Mouse (Mus musculus): Measurements from ENCODE around the gene Sin3a. TPM values are rescaled to one million over a fixed set of nuclear protein-coding genes. Genes with fewer than 3 reads are reported as not detected.
A peak's percentile ranks its signal among the peaks of the same experiment; 100 is the strongest.

Gene Sin3a
- total RNA-seq, 2 experiments from 2014 or later = 38.8 to 47.5 TPM

DNA sequence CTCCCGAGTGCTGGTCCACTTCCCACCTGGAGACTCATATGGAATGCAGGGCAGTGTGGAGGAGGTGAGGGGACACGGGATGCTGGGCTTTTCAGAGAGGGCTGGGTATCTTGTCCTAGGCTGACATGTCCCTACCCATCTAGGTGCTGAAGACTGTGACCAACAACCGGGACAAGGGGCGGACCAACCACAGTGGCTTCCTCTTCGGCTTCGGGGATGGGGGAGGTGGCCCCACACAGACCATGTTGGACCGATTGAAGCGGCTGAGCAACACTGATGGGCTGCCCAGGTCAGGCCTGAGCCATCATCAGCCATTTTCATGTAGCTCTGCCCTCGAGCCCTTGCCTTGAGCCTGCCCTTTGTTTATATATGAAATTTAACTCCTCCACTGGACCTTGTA is 65.9 kb downstream of the Sin3a start:
- intact Hi-C loops (cut with DNase I) = no loop called here
- Histone ChIP-seq H3K4me3 (no peak overlapping the region), H3K27ac (no peak overlapping the region)
- no peak for DNase-seq (ENCODE audit: extremely low spot score in 1 of 2, low spot score in 2 of 2)
- no peak for TF ChIP-seq CTCF (IDR thresholded peaks at IDR 0.05)

DNA sequence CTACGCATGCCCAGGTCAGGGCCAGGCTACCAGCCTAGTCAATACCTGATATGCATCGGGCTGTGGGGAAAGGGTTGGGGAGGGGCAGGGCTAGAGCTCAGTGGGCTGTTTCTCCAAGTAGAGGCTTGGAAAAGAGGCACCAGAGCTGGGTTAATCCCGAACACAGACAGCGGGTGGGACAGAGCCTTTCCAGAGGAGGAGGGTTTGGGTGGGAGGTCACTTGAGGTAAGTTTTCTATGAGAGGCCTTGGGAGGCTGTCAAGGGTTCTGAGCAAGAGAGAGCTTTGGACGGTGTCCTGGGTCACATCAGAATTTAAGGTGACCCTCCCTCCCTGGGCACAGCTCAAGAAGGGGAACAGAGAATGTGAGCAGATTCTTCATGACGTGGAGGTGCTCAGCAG is 66.7 kb downstream of the Sin3a start:
- TF ChIP-seq CTCF (IDR thresholded peaks at IDR 0.05) = no peak
- Histone ChIP-seq H3K27ac (no peak overlapping the region), H3K4me3 (no peak overlapping the region)
- DNase-seq (ENCODE audit: extremely low spot score in 1 of 2, low spot score in 2 of 2) = no peak
- intact Hi-C loops (cut with DNase I) = no loop called here

DNA sequence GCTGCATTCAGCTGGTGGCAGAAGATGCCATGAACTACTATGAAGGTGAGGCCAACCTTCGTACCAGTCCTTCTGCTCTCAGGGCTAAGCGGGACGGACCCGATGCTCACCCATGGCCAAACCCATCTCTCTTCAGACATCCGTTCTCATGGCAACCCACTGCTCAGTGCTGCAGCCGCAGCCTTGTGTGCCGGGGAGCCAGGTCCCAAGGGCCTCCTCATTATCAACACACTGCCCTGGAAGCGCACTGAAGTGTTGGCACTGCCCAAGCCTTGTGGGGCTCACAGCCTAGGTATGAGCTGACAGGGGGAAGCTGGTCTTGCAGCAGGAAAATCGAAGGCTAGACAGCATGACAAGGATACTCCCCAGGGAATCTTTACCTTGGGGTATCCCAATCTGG is 67.3 kb downstream of the Sin3a start:
- no peak overlapping the region for H3K4me3 ChIP-seq
- DNase-seq (ENCODE audit: extremely low spot score in 1 of 2, low spot score in 2 of 2) = no peak
- no peak for TF ChIP-seq CTCF (IDR thresholded peaks at IDR 0.05)
- no peak overlapping the region for H3K27ac ChIP-seq
- intact Hi-C loops (cut with DNase I) = no loop called here

DNA sequence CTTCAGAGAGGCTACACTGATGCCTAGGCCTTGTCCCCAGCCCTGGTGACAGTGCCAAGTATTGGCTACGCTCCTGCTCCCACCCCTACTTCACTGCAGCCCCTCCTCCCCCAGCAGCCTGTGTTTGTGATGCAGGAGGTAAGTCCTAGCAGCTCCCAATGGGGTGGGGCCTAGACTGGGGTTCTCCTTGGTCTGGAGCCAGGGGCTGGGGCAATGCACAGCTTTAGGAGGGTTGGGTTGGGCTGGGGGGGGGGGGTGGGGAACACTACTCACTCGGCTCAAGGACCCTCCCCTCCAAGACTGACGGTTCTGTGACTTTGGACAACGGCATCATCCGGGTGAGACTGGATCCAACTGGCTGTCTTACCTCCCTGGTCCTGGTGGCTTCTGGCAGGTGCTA is 67.7 kb downstream of the Sin3a start:
- no peak for TF ChIP-seq CTCF (IDR thresholded peaks at IDR 0.05)
- H3K4me3 ChIP-seq = no peak overlapping the region
- intact Hi-C loops (cut with DNase I) = no loop called here
- DNase-seq (ENCODE audit: extremely low spot score in 1 of 2, low spot score in 2 of 2) = no peak
- no peak overlapping the region for H3K27ac ChIP-seq

DNA sequence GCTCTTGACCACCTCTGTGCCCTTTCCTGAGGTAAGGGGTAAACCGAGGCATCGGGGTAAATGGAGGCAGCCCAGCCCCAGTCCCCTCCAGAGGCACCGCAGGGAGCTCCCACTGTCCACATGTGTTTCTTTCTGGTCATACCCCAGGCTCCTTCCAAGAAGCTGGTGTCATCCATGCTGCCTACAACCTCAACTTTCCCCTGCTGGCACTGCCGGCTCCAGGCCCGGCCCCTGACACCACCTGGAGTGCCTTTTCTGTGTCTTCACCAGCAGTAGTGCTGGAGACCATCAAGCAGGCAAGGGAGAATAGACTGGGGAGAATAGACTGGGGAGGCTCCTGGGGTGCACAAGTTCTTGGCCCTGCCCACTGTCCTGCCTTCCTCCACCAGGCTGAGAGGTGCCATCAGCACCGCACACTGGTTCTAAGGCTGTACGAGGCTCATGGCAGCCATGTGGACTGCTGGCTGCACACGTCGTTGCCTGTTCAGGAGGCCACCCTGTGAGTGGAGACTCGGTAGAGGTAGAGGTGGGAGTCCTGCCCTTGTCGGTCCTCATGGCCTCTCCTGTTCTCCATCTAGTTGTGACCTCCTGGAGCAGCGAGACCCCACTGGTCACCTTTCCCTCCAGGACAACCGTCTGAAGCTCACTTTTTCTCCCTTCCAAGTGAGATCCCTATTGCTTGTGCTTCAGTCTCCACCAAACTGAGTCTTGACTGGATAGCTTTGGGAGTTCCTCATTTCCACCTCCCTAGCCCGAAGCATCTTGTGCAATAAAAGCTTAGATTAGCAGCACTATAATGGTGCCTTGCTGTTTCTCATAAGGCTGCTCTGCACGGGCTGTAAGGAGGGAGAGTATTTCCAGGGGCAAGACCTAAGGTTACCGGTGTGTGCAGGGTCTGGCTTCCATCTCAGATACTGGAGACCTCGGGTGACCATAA is 69.8 kb downstream of the Sin3a start:
- intact Hi-C loops (cut with DNase I) = no loop called here

DNA sequence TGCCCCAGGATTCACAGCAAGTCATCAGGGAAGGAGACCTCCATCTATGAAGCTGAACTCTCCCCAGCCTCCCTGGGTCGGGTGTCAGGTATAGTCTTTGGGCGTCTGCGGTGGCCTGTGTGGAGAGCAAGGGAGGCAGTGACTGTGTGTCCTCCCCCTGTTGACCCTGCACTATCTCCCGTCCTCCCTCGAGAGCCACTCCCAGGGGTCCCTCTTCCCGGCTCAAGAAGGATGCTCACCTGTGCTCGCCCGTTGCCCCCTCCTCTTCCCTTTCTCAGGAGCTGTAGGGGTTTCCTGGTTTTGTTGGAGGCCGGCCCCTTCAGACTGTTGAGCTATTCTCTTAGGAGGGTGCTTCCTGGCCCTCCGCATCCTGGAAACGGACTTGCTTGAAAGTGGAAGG is 71.4 kb downstream of the Sin3a start:
- intact Hi-C loops (cut with DNase I) = no loop called here
- Histone ChIP-seq H3K4me3 (no peak overlapping the region), H3K27ac (no peak overlapping the region)
- DNase-seq (ENCODE audit: extremely low spot score in 1 of 2, low spot score in 2 of 2) = no peak
- TF ChIP-seq CTCF (IDR thresholded peaks at IDR 0.05) = no peak

More for the DNA sequence above, 69.8 kb downstream of the Sin3a start:
- TF ChIP-seq CTCF (IDR thresholded peaks at IDR 0.05) = no peak
- no peak for DNase-seq (ENCODE audit: extremely low spot score in 1 of 2, low spot score in 2 of 2)
- no peak overlapping the region for H3K4me3 ChIP-seq
- H3K27ac ChIP-seq = no peak overlapping the region

DNA sequence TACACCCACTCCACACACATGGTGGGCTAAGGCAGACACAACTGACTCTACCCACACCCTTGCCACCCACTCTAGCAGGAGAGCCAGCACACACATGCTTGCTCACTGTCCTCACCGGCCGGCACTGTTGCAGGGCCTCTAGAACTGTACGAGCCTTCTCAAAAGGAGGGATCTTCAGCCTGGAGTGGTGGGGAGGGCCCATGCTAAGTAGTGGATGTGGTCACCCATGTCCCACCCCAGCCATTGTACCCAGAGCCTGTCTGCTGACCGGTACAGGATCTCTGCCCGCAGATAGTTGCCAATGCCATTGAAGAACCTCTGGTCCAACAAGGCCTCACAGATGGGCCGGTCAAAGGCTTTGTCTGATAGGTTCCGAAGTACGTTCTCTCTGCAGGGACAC is 73.0 kb downstream of the Sin3a start:
- no peak overlapping the region for H3K27ac ChIP-seq
- no peak for TF ChIP-seq CTCF (IDR thresholded peaks at IDR 0.05)
- H3K4me3 ChIP-seq = no peak overlapping the region
- intact Hi-C loops (cut with DNase I) = no loop called here
- no peak for DNase-seq (ENCODE audit: extremely low spot score in 1 of 2, low spot score in 2 of 2)

DNA sequence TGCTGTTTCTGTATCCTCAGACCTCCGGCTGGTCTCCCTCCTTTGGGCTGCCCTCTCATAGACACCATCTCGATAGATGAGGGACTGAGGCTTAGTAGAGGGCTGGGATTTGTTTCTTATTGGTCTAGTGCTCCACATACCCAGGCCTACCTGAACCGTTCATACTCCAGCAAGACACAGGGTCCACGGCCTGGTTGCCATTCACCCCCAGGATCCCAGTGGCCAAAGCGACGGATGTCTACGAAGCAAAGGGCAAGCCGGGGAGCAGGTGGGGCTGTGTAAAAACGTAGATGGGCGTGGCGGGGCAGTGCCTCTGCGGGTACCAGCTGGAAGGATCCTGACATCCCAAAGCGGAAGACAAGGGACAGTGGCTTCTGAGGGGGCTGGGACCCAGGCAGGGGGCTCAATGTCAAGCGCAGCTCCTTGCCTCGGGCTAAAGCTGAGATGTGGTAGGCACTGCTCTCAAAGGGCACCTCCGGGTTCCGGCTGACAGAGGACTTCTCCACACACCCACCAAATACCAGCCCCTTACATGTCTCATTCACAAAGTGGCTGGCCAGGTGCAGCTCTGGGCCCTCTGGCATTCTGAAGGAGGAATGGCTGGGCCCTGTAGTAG is 74.7 kb downstream of the Sin3a start:
- no peak overlapping the region for H3K27ac ChIP-seq
- DNase-seq (ENCODE audit: extremely low spot score in 1 of 2, low spot score in 2 of 2) = no peak
- intact Hi-C loops (cut with DNase I) = no loop called here
- peak overlapping the region; percentile 68; the same call in 1 of the 2 replicates for H3K4me3 ChIP-seq
- no peak for TF ChIP-seq CTCF (IDR thresholded peaks at IDR 0.05)

DNA sequence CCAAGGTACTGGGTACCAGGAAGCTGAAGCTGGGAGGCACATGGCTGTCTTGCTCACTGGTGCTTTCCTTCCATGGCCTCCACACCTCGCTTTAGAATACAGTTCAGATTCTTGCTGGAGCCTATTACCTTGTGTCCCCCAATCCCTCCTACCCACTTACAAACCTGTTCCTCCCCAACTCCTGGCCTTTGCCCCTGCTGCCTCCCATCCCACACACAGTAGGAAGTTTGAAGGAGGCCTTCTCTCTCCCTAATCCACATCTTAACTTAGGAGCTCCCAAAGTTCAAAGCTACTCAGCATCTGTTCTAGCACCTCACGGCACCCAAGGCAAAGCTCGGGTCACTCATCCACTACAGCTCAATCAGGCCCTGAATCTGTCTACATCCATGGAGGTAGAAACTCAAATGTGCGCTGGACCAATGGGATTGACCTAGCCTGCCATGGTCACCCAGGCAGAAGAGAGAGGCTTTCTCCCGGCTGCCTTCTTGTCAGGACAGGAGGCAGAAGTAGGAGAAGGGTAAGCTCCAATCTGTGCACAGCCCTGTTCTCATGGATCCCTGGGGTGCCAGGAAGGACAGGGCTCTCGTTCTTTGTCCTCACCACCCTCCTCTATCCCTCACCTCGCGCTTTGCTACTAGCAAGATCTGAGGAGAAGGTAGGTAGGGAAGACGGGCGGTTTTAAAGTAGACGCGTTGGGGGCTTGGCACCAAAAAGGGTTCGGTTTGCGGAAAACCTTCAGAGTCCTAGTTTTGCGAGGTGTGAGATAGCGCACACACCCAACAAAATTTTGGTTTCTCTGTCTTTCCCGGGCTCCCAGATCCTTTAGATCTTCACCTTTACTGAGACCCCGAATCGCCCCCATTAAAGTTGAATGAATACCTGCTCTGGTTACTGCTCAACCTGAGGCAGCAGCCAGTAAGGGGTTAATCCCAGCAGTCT is 75.6 kb downstream of the Sin3a start:
- H3K27ac ChIP-seq = peak overlapping the region; percentile 92
- peak overlapping the region; percentile 68 for H3K4me3 ChIP-seq
- intact Hi-C loops (cut with DNase I) = loop anchor here (1.0 kb wide), 1 partner anchor 11 kb away; the partner anchor contains the start of gene Commd4
- TF ChIP-seq CTCF (IDR thresholded peaks at IDR 0.05) = no peak
- peak in 1 of 2 experiments; percentile 35 for DNase-seq (ENCODE audit: extremely low spot score in 1 of 2, low spot score in 2 of 2)

DNA sequence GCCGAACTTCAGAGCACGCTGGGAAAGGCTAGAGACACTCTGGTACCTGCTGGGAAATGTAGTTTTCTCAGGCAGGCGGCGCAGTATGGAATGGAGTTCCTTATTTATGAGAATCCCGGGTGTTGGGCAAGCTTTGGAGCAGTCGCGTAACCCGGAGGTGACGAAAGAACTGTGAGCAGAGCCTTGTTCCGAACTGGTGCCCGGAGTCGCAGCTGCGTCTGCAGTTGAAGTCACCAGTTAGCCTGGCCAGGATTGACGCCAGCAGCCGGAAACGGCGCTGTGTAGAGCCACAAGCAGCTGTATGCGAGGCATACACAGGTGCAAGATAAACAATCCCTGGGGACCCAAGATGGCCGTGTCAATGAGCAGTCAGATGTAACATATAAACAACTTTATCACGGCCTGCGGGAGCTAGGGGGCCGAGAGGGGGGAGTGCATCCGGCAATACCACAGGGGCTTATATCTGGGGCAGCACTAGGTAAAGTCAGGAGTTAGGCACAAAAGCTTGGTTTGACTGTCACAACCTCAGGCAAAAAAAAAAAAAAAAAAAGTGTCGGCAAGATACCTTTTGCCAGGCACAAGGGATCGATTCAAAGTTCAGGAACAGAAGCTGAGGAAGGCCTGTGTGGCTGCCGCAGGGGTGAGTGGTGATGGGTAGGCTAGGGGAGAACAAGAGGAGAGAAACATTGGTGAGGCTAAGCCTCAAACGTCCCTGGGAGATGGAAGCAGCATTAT is 76.5 kb downstream of the Sin3a start, which contains the start of gene Neil1:
TSS of gene Neil1 (minus strand) at position 162 of the 735 bp plus-strand sequence.
- peak within 1 kb of the TSS; percentile 92 for H3K27ac ChIP-seq

DNA sequence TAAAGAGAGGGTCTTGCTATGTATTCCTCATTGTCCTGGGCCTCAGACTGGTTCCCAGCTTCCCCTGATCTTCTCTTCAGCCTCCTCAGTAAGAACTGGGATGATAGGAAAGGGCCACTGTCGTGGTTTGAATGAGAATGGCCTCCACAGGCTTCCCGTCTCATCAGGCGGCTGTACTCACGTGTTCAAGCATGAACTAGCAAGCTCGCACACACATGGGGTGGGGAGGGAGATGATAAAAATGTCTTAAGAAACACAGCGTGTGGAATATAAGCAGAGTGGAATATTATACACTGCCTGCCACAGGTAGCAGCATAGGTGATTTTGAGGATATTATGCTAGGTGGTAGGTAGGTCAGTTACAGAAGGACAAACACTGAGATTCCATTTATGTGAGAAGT is 77.2 kb downstream of the Sin3a start:
- Histone ChIP-seq H3K4me3 (peak overlapping the region; percentile 68), H3K27ac (peak overlapping the region; percentile 92)
- DNase-seq (ENCODE audit: extremely low spot score in 1 of 2, low spot score in 2 of 2) = no peak
- no peak for TF ChIP-seq CTCF (IDR thresholded peaks at IDR 0.05)
- intact Hi-C loops (cut with DNase I) = no loop called here

More for the DNA sequence above, 76.5 kb downstream of the Sin3a start, which contains the start of gene Neil1:
- peak within 1 kb of the TSS; percentile 68 for H3K4me3 ChIP-seq
- TF ChIP-seq CTCF (IDR thresholded peaks at IDR 0.05) = peak; percentile 3; the same call in 1 of the 2 replicates
- intact Hi-C loops (cut with DNase I) = loop anchor here (1.0 kb wide), 1 partner anchor 10 kb away; the partner anchor contains the start of gene Commd4
- DNase-seq (ENCODE audit: extremely low spot score in 1 of 2, low spot score in 2 of 2) = peak; percentile 84 to 89
